ENCODE assay signal across 7 mouse cellular contexts in the genomic region with DNA sequence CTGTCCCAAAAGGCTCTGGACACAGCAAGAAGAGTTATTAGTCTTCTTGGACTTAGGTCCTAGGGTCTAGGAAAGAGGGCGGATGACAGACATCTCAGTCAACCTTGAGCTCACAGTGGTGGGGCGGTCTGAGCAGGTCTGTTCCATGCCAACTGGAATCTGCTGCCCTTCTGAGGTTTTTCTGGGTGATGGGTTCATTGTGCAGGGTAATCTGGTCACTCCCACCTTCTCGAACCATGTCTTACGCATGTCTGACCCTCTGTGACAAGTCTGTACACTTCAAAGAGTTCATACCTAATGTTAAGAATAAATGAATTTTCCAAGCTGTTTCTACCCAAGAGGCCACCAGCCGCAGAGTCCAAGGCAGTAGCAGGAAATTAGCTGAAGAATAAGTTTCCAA. TPM values are rescaled to one million over a fixed set of nuclear protein-coding genes. Genes with fewer than 3 reads are reported as not detected.
A peak's percentile ranks its signal among the peaks of the same experiment; 100 is the strongest.
DNase-seq lines count a peak whose midpoint lies in the region; ATAC-seq and TF ChIP-seq lines count a peak whose summit lies in the region.

No protein-coding gene starts in this region.

- peaks cover 52% of the 10 kb centered on the region for H3K4me1 ChIP-seq in embryonic fibroblast, embryonic 13.5 days (ENCODE audit: control insufficient read depth, insufficient read depth, low read length)
- H3K4me1 ChIP-seq in intestine, postnatal 0 days (replicated peaks; ENCODE audit: control insufficient read depth, insufficient read depth, low read length), result peaks cover 47% of the 10 kb centered on the region
- peaks cover 45% of the 10 kb centered on the region for H3K4me1 ChIP-seq in neural tube, embryonic 13.5 days (replicated peaks)

- H3K36me3 ChIP-seq in intestine, postnatal 0 days (ENCODE audit: control insufficient read depth, insufficient read depth), result peaks cover 8% of the 10 kb centered on the region; the same call in 1 of the 2 replicates
- H3K36me3 ChIP-seq in neural tube, embryonic 13.5 days, result 0 out of 2 replicates have a peak, but pooled peaks cover 5% of the 10 kb centered on the region

- no peak for TF ChIP-seq CTCF in left cerebral cortex, adult 2 months (IDR thresholded peaks at IDR 0.05)
- TF ChIP-seq CTCF in embryonic fibroblast, embryonic 13.5 days (IDR thresholded peaks at IDR 0.05; ENCODE audit: borderline replicate concordance, insufficient read depth, low read length), result no peak
- no peak for TF ChIP-seq CTCF in intestine, postnatal 0 days (IDR thresholded peaks at IDR 0.05; ENCODE audit: low read depth)

- 0 out of 2 replicates have a peak overlapping the region, but pooled peaks have one; percentile 13 for H3K9ac ChIP-seq in intestine, postnatal 0 days (ENCODE audit: low read depth, low read length)
- no peak overlapping the region for H3K9ac ChIP-seq in neural tube, embryonic 13.5 days

- ATAC-seq in intestine, postnatal 0 days, result no peak
- no peak for ATAC-seq in neural tube, embryonic 13.5 days (ENCODE audit: low read depth)
- no peak for ATAC-seq in inflammation-experienced regulatory T-cells, adult 6 months

- 0 out of 2 replicates have a peak overlapping the region, but pooled peaks have one; percentile 3 for H3K27ac ChIP-seq in left cerebral cortex, adult 2 months
- peak overlapping the region; percentile 97 for H3K27ac ChIP-seq in embryonic fibroblast, embryonic 13.5 days (ENCODE audit: insufficient read depth, low read length)
- peak overlapping the region; percentile 92 for H3K27ac ChIP-seq in intestine, postnatal 0 days (ENCODE audit: low read depth, low read length)
- H3K27ac ChIP-seq in neural tube, embryonic 13.5 days (replicated peaks), result peak overlapping the region; percentile 74

- H3K4me2 ChIP-seq in intestine, postnatal 0 days (replicated peaks; ENCODE audit: low read depth), result peak overlapping the region; percentile 52
- H3K4me2 ChIP-seq in neural tube, embryonic 13.5 days, result no peak overlapping the region

- WGBS in intestine, postnatal 0 days, result 36% methylated on average over 5 of the region's 5 CpGs
- WGBS in neural tube, embryonic 13.5 days, result 67% methylated on average over 5 of the region's 5 CpGs

- TF ChIP-seq POLR2A in embryonic fibroblast, embryonic 13.5 days (IDR thresholded peaks at IDR 0.05; ENCODE audit: low read depth, low read length), result no peak

- H3K27me3 ChIP-seq in intestine, postnatal 0 days (replicated peaks; ENCODE audit: control insufficient read depth, insufficient read depth, low read length), result no peaks in the 10 kb centered on the region
- no peaks in the 10 kb centered on the region for H3K27me3 ChIP-seq in neural tube, embryonic 13.5 days

- no peak for DNase-seq in left cerebral cortex, adult 2 months (ENCODE audit: extremely low spot score in 1 of 2, low spot score in 2 of 2)
- DNase-seq in left cerebral cortex, adult 11 months (ENCODE audit: low spot score), result no peak
- no peak for DNase-seq in MN1 (ENCODE audit: low spot score)

- no peaks in the 10 kb centered on the region for H3K9me3 ChIP-seq in intestine, postnatal 0 days (ENCODE audit: control insufficient read depth)
- H3K9me3 ChIP-seq in neural tube, embryonic 13.5 days, result no peaks in the 10 kb centered on the region

- intact Hi-C loops in left cerebral cortex, adult 2 months (cut with DNase I), result no loop called here

- H3K4me3 ChIP-seq in left cerebral cortex, adult 2 months, result no peak overlapping the region
- H3K4me3 ChIP-seq in embryonic fibroblast, embryonic 13.5 days (ENCODE audit: insufficient read depth, low read length), result no peak overlapping the region
- H3K4me3 ChIP-seq in intestine, postnatal 0 days (ENCODE audit: low read depth, low read length), result no peak overlapping the region
- H3K4me3 ChIP-seq in neural tube, embryonic 13.5 days, result no peak overlapping the region

RNA-seq across cellular contexts. Expression of gene Actn1, which starts 29.3 kb away (rescaled TPM):
- 100 to 1,000 TPM; 125 to 130 TPM for total RNA-seq in left cerebral cortex, adult 2 months (2021)
- 488 and 794 TPM in 2 replicates for polyA plus RNA-seq in embryonic fibroblast, embryonic 13.5 days (2011; ENCODE audit: insufficient read length, low read depth, missing spikeins)
- polyA plus RNA-seq in intestine, postnatal 0 days (2015; fragmentation: Nextera tagmentation; extraction: Ambion mirVana), result 28.7 and 29.3 TPM in 2 replicates
- 8.8 and 10.2 TPM in 2 replicates for polyA plus RNA-seq in neural tube, embryonic 13.5 days (2015; fragmentation: Nextera tagmentation; extraction: Ambion mirVana)
- polyA plus RNA-seq in inflammation-experienced regulatory T-cells, adult 6 months (2017; shearing (Covaris generic)), result 10 to 100 TPM in 2 of 3 experiments, 1 to 10 TPM in 1; 9.2 to 43.5 (median 30.1) TPM

Comparison
In these comparisons a context has a peak if more than half of its experiments do, and no peak if none do; other contexts are left out.
1. H3K27ac ChIP-seq: peak in every context shown above with its lines; median percentile 97 in embryonic fibroblast, embryonic 13.5 days; 92 in intestine, postnatal 0 days; 74 in neural tube, embryonic 13.5 days; 3 in left cerebral cortex, adult 2 months.
2. RNA of gene Actn1, which starts 29.3 kb away (polyA plus RNA-seq): 488 to 794 TPM in embryonic fibroblast, embryonic 13.5 days; 9.2 to 43.5 TPM in inflammation-experienced regulatory T-cells, adult 6 months, 28.7 to 29.3 TPM in intestine, postnatal 0 days and 8.8 to 10.2 TPM in neural tube, embryonic 13.5 days; every median in the first group is over 10 times any median in the second.